Mouse (Mus musculus): ENCODE data around the gene Azin2. TPM values are rescaled to one million over a fixed set of nuclear protein-coding genes. Genes with fewer than 3 reads are reported as not detected.

The Azin2 gene
- total RNA-seq (2014; rRNA removed; ENCODE audit: low replicate concordance) (4.8 and 7.7 TPM in 2 replicates), polyA plus RNA-seq (2015; fragmentation: Nextera tagmentation; extraction: Ambion mirVana) (6.0 and 7.1 TPM in 2 replicates)

GRCm38 (mm10) chr4:128962029-128962925 is at the start of gene Azin2:
Azin2 (minus strand) TSS chr4:128962442.
- H3K9me3 ChIP-seq (replicated peaks; ENCODE audit: control insufficient read depth, low read length), result no peaks in the 10 kb centered on the region
- H3K4me3 ChIP-seq (ENCODE audit: low read depth, low read length), result peak within 1 kb of the TSS; percentile 60
- H3K27me3 ChIP-seq (ENCODE audit: control insufficient read depth, insufficient read depth, low read length), result peaks cover 8% of the 10 kb centered on the region
- 0 out of 2 replicates have a peak, but pooled peaks cover 11% of the 10 kb centered on the region for H3K4me1 ChIP-seq (ENCODE audit: control insufficient read depth, insufficient read depth)
- peak; percentile 72 for DNase-seq (ENCODE audit: low spot score)
- peak; percentile 95 for ATAC-seq (ENCODE audit: insufficient read depth, low read depth)
- peak within 1 kb of the TSS; percentile 75 for H3K4me2 ChIP-seq (ENCODE audit: low read depth, low read length)
- no peak within 1 kb of the TSS for H3K27ac ChIP-seq (ENCODE audit: low read depth)
- peak within 1 kb of the TSS; percentile 58 for H3K9ac ChIP-seq (replicated peaks; ENCODE audit: low read depth, low read length)
- no peaks in the 10 kb centered on the region for H3K36me3 ChIP-seq (replicated peaks; ENCODE audit: control insufficient read depth, insufficient read depth, low read length)
- 1% methylated on average over 49 of the region's 72 CpGs for WGBS
- TF ChIP-seq EP300 (IDR thresholded peaks at IDR 0.05; ENCODE audit: low read depth) (no peak), CTCF (IDR thresholded peaks at IDR 0.05; ENCODE audit: low read depth) (no peak)

- no peak overlapping the region for H3K9ac ChIP-seq (replicated peaks; ENCODE audit: low read depth, low read length)
- TF ChIP-seq CTCF (IDR thresholded peaks at IDR 0.05; ENCODE audit: low read depth) (no peak), EP300 (IDR thresholded peaks at IDR 0.05; ENCODE audit: low read depth) (no peak)
- ATAC-seq (ENCODE audit: insufficient read depth, low read depth) (peak; percentile 37; the same call in 1 of the 2 replicates), DNase-seq (ENCODE audit: low spot score) (peak; percentile 53)
- WGBS, result 26% methylated on average over 15 of the region's 15 CpGs
- H3K27ac ChIP-seq (ENCODE audit: low read depth), result peak overlapping the region; percentile 55
- H3K4me2 ChIP-seq (ENCODE audit: low read depth, low read length), result no peak overlapping the region
- peaks cover 17% of the 10 kb centered on the region for H3K4me1 ChIP-seq (ENCODE audit: control insufficient read depth, insufficient read depth)
- H3K36me3 ChIP-seq (replicated peaks; ENCODE audit: control insufficient read depth, insufficient read depth, low read length), result peaks cover 38% of the 10 kb centered on the region
- no peaks in the 10 kb centered on the region for H3K27me3 ChIP-seq (ENCODE audit: control insufficient read depth, insufficient read depth, low read length)
- H3K4me3 ChIP-seq (ENCODE audit: low read depth, low read length), result no peak overlapping the region
- H3K9me3 ChIP-seq (replicated peaks; ENCODE audit: control insufficient read depth, low read length), result no peaks in the 10 kb centered on the region
These were observed 49.4 kb upstream of the Azin2 start for GRCm38 (mm10) chr4:129011604-129012121.

DNA sequence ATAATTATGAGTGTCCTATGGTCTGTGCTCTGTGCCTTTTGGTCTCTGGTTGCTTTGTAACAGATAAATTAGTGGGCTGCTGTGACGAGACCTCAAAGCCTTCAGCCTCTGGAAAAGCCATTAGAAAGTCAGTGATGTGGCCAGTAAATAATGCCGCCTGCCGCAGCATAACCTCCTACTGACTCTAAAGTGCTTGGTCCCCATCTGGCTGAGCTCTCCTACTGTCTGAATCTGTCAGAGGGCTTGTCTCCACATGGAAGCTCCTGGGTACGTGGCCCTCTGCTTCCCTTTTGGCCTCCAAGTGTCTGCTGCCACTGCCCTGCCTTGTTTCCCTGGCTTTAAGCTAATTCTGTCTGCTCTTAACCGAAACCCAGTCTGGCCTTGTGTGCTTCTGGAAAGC is 47.3 kb upstream of the Azin2 start:
- ATAC-seq (ENCODE audit: insufficient read depth, low read depth), result no peak
- WGBS, result 63% methylated on average over 5 of the region's 5 CpGs

DNA sequence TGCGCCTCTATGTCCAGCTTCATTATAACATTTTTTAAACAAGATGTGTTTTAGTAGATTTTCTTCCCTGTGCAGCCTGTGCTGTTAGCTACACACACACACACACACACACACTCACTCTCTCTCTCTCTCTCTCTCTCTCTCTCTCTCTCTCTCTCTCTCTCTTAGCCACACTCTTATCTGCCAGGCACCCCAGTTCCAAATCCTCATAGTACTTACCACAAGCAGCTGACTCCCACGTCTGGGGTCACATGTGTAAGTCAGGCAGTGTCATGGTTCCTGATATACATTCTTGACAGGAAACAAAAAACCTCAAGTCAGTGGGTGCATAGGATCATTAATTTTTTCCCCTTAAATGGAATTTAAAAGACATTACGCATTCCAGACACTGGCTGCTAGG is 46.4 kb upstream of the Azin2 start:
- DNase-seq (ENCODE audit: low spot score) (no peak), ATAC-seq (ENCODE audit: insufficient read depth, low read depth) (no peak)
- peaks cover 57% of the 10 kb centered on the region for H3K36me3 ChIP-seq (replicated peaks; ENCODE audit: control insufficient read depth, insufficient read depth, low read length)
- H3K9ac ChIP-seq (replicated peaks; ENCODE audit: low read depth, low read length), result no peak overlapping the region
- no peaks in the 10 kb centered on the region for H3K9me3 ChIP-seq (replicated peaks; ENCODE audit: control insufficient read depth, low read length)
- peaks cover 11% of the 10 kb centered on the region for H3K4me1 ChIP-seq (ENCODE audit: control insufficient read depth, insufficient read depth)
- WGBS, result 65% methylated on average over 3 of the region's 3 CpGs
- no peak overlapping the region for H3K4me2 ChIP-seq (ENCODE audit: low read depth, low read length)
- TF ChIP-seq EP300 (IDR thresholded peaks at IDR 0.05; ENCODE audit: low read depth) (no peak), CTCF (IDR thresholded peaks at IDR 0.05; ENCODE audit: low read depth) (no peak)
- H3K4me3 ChIP-seq (ENCODE audit: low read depth, low read length), result no peak overlapping the region
- no peaks in the 10 kb centered on the region for H3K27me3 ChIP-seq (ENCODE audit: control insufficient read depth, insufficient read depth, low read length)
- H3K27ac ChIP-seq (ENCODE audit: low read depth), result no peak overlapping the region

More for the DNA sequence above, 47.3 kb upstream of the Azin2 start:
- Histone ChIP-seq H3K36me3 (replicated peaks; ENCODE audit: control insufficient read depth, insufficient read depth, low read length) (peaks cover 53% of the 10 kb centered on the region), H3K27ac (ENCODE audit: low read depth) (peak overlapping the region; percentile 51), H3K4me3 (ENCODE audit: low read depth, low read length) (no peak overlapping the region), H3K27me3 (ENCODE audit: control insufficient read depth, insufficient read depth, low read length) (no peaks in the 10 kb centered on the region), H3K4me1 (ENCODE audit: control insufficient read depth, insufficient read depth) (peaks cover 11% of the 10 kb centered on the region), H3K9ac (replicated peaks; ENCODE audit: low read depth, low read length) (no peak overlapping the region), H3K4me2 (ENCODE audit: low read depth, low read length) (no peak overlapping the region), H3K9me3 (replicated peaks; ENCODE audit: control insufficient read depth, low read length) (no peaks in the 10 kb centered on the region)
- DNase-seq (ENCODE audit: low spot score), result no peak
- TF ChIP-seq EP300 (IDR thresholded peaks at IDR 0.05; ENCODE audit: low read depth), result no peak
- TF ChIP-seq CTCF (IDR thresholded peaks at IDR 0.05; ENCODE audit: low read depth), result no peak

GRCm38 (mm10) chr4:129008006-129008519 is 45.8 kb upstream of the Azin2 start:
- no peak overlapping the region for H3K4me3 ChIP-seq (ENCODE audit: low read depth, low read length)
- H3K27me3 ChIP-seq (ENCODE audit: control insufficient read depth, insufficient read depth, low read length), result no peaks in the 10 kb centered on the region
- H3K4me2 ChIP-seq (ENCODE audit: low read depth, low read length), result no peak overlapping the region
- H3K9me3 ChIP-seq (replicated peaks; ENCODE audit: control insufficient read depth, low read length), result no peaks in the 10 kb centered on the region
- H3K27ac ChIP-seq (ENCODE audit: low read depth), result no peak overlapping the region
- peaks cover 11% of the 10 kb centered on the region for H3K4me1 ChIP-seq (ENCODE audit: control insufficient read depth, insufficient read depth)
- ATAC-seq (ENCODE audit: insufficient read depth, low read depth) (no peak), DNase-seq (ENCODE audit: low spot score) (no peak)
- H3K9ac ChIP-seq (replicated peaks; ENCODE audit: low read depth, low read length), result no peak overlapping the region
- peaks cover 63% of the 10 kb centered on the region for H3K36me3 ChIP-seq (replicated peaks; ENCODE audit: control insufficient read depth, insufficient read depth, low read length)
- TF ChIP-seq CTCF (IDR thresholded peaks at IDR 0.05; ENCODE audit: low read depth), result no peak
- TF ChIP-seq EP300 (IDR thresholded peaks at IDR 0.05; ENCODE audit: low read depth), result no peak
- 85% methylated on average over 12 of the region's 12 CpGs for WGBS
